Mouse (Mus musculus) megakaryocyte, embryonic 14.5 days (primary cell): Measurements from ENCODE around the gene Sfmbt2.

ENCODE experiments used
- FLI1 ChIP-seq: IDR thresholded peaks from 2 replicates; pipeline ENCODE4 v1.6.1; 2012; ENCODE audit warnings: low read length, inconsistent platforms, mixed read lengths
- GATA1 ChIP-seq: IDR thresholded peaks from 3 replicates; pipeline ENCODE4 v1.6.1; 2012; ENCODE audit warnings: mixed read lengths, low read length, inconsistent platforms, borderline replicate concordance

DNA sequence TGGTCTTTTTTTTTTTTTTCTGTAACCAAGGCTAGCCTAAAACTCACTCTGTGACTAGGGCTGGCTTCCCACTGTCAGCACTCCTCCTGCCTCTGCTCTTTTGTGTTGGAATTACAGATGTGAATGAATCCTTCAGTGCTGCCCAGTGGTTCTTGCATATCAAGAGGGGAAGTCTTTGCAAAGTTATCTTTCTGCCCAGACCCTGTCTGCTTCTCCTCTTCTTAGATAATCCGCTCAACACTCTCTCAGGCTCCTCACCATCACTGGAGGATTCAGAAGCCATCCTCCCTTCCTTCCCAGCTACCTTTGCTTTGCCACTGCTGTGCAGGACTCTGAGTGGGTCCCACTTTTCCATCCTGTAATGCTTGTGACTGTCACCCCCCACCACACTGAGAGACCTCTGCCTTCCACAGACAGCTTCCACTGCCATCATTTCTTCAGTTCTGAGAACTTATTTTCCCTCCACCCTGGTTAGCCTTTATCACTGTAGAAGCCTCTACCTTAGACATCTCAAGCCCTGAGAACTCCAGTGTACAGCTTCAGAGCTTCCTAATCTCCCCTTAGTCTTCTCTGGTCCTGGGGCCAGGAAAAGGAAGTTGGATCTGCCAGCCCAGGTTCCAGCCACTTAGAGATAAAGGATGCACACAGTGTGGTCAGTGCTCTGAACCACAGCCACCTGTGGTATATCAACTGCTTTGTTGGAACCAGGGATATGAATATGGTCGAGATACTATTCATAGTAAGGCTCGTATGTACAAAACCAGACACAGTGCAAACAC, 205.8 kb downstream of the Sfmbt2 start:
- TF ChIP-seq GATA1 (no peak), FLI1 (no peak)
